In genomic region chr11:104289199-104290031, GRCm38 (mm10) we compare ENCODE assay signal across 8 mouse cellular contexts. TPM values are rescaled to one million over a fixed set of nuclear protein-coding genes. Genes with fewer than 3 reads are reported as not detected.
A peak's percentile ranks its signal among the peaks of the same experiment; 100 is the strongest.
DNase-seq lines count a peak whose midpoint lies in the region; ATAC-seq and TF ChIP-seq lines count a peak whose summit lies in the region.

No protein-coding gene starts in this region.

- H3K36me3 ChIP-seq in heart, embryonic 15.5 days = no peaks in the 10 kb centered on the region
- H3K36me3 ChIP-seq in liver, embryonic 13.5 days = no peaks in the 10 kb centered on the region

- H3K9me3 ChIP-seq in heart, embryonic 15.5 days (replicated peaks) = no peaks in the 10 kb centered on the region
- 0 out of 2 replicates have a peak, but pooled peaks cover 3% of the 10 kb centered on the region for H3K9me3 ChIP-seq in liver, embryonic 13.5 days (replicated peaks)

- DNase-seq in CD4-positive, CD25-positive, alpha-beta regulatory T cell, adult 2 months (ENCODE audit: low read depth, low spot score) = peak; percentile 68
- peak; percentile 73 for DNase-seq in kidney, postnatal 14 days
- peak; percentile 57 for DNase-seq in liver, embryonic 13.5 days
- DNase-seq in natural killer cell, adult 2 months (ENCODE audit: low spot score in 2 of 2) = peak; percentile 7 to 40
- peak; percentile 29 for DNase-seq in telencephalon, adult 2 months (ENCODE audit: low read depth, low spot score)

- H3K27ac ChIP-seq in bone marrow macrophage, adult 2 months (ENCODE audit: insufficient read depth, low read depth, low read length) = no peak overlapping the region
- H3K27ac ChIP-seq in heart, embryonic 15.5 days = no peak overlapping the region
- H3K27ac ChIP-seq in liver, embryonic 13.5 days = peak overlapping the region; percentile 59; the same call in 1 of the 2 replicates

- peaks cover 8% of the 10 kb centered on the region for H3K4me1 ChIP-seq in bone marrow macrophage, adult 2 months (ENCODE audit: control insufficient read depth, insufficient read depth, low read length)
- H3K4me1 ChIP-seq in heart, embryonic 15.5 days (replicated peaks) = 0 out of 2 replicates have a peak, but pooled peaks cover 5% of the 10 kb centered on the region
- peaks cover 51% of the 10 kb centered on the region for H3K4me1 ChIP-seq in liver, embryonic 13.5 days (replicated peaks)

- WGBS in heart, embryonic 15.5 days = 20% methylated on average over 13 of the region's 13 CpGs
- WGBS in liver, embryonic 13.5 days (ENCODE audit: insufficient replicate concordance) = 25% methylated on average over 13 of the region's 13 CpGs

- no peak overlapping the region for H3K9ac ChIP-seq in heart, embryonic 15.5 days
- H3K9ac ChIP-seq in liver, embryonic 13.5 days = peak overlapping the region; percentile 49; the same call in 1 of the 2 replicates

- TF ChIP-seq CTCF in bone marrow macrophage, adult 2 months (IDR thresholded peaks at IDR 0.05; ENCODE audit: low read depth, low read length) = peak; percentile 13; the same call in 1 of the 2 replicates

- TF ChIP-seq POLR2A in bone marrow macrophage, adult 2 months (IDR thresholded peaks at IDR 0.05; ENCODE audit: borderline replicate concordance, low read depth, low read length) = no peak

- peak; percentile 66 for ATAC-seq in erythroblast, adult 5-6 weeks (replicated peaks; ENCODE audit: low FRiP score, poor library complexity, severe bottlenecking)
- ATAC-seq in heart, embryonic 15.5 days (replicated peaks; ENCODE audit: insufficient number of reproducible peaks, insufficient read depth, low FRiP score, low read depth) = peak; percentile 36
- ATAC-seq in liver, embryonic 13.5 days (ENCODE audit: low read depth) = 0 out of 2 replicates have a peak, but pooled peaks have one; percentile 13

- no peak overlapping the region for H3K4me3 ChIP-seq in bone marrow macrophage, adult 2 months (ENCODE audit: insufficient read depth, low read length)
- H3K4me3 ChIP-seq in heart, embryonic 15.5 days = no peak overlapping the region
- H3K4me3 ChIP-seq in liver, embryonic 13.5 days (replicated peaks) = no peak overlapping the region

- no peaks in the 10 kb centered on the region for H3K27me3 ChIP-seq in heart, embryonic 15.5 days
- H3K27me3 ChIP-seq in liver, embryonic 13.5 days = no peaks in the 10 kb centered on the region

- H3K4me2 ChIP-seq in heart, embryonic 15.5 days = 0 out of 2 replicates have a peak overlapping the region, but pooled peaks have one; percentile 10
- H3K4me2 ChIP-seq in liver, embryonic 13.5 days = peak overlapping the region; percentile 44

RNA-seq across cellular contexts. Expression of gene Mapt, which starts 58.2 kb away (rescaled TPM):
- not detected in 2 replicates for polyA plus RNA-seq in bone marrow macrophage, adult 2 months (2012; ENCODE audit: insufficient read depth, insufficient read length, missing spikeins)
- total RNA-seq in erythroblast, adult 5-6 weeks (2015; ENCODE audit: low replicate concordance) = not detected in 2 replicates
- not detected in 2 replicates for total RNA-seq in erythroblast, adult 5-6 weeks (2017; ENCODE audit: low replicate concordance)
- polyA plus RNA-seq in heart, embryonic 15.5 days (2015; fragmentation: Nextera tagmentation; extraction: Ambion mirVana) = 1.2 and 5.7 TPM in 2 replicates
- polyA plus RNA-seq in liver, embryonic 13.5 days (2015; fragmentation: Nextera tagmentation; extraction: Ambion mirVana) = 0.53 and 1.0 TPM in 2 replicates

Comparison
In these comparisons a context has a peak if more than half of its experiments do, and no peak if none do; other contexts are left out.
1. ATAC-seq: peak in every context shown above with its lines; median percentile 66 in erythroblast, adult 5-6 weeks; 36 in heart, embryonic 15.5 days; 13 in liver, embryonic 13.5 days.